Mouse (Mus musculus) heart, embryonic 16.5 days (tissue): Measurements from ENCODE around the gene Prpsap1. TPM values are rescaled to one million over a fixed set of nuclear protein-coding genes. Genes with fewer than 3 reads are reported as not detected.
A peak's percentile ranks its signal among the peaks of the same experiment; 100 is the strongest.

Source experiments
- ATAC-seq: fragments of 200-750 bp; cut with Nextera tagmentation; replicated peaks from 2 replicates; pipeline ENCODE4 v1.8.0; 2017; ENCODE audit warnings: moderate number of reproducible peaks; ENCODE audit not compliant: insufficient read depth, low FRiP score; ENCODE audit errors: extremely low read depth
- H3K27ac ChIP-seq: fragments of 300-500 bp; sonication (generic); 2 replicates; pipeline ENCODE4 v1.5.1; 2014; ENCODE audit warnings: mild to moderate bottlenecking, low read length, control low read depth, moderate library complexity
- H3K27me3 ChIP-seq: fragments of 300-500 bp; sonication (generic); 2 replicates; pipeline ENCODE4 v1.6.1; 2014; ENCODE audit warnings: low read length, mixed read lengths; ENCODE audit not compliant: control insufficient read depth, insufficient read depth
- H3K36me3 ChIP-seq: fragments of 300-500 bp; sonication (generic); 2 replicates; pipeline ENCODE4 v1.6.1; 2014; ENCODE audit not compliant: control insufficient read depth, insufficient read depth
- H3K4me1 ChIP-seq: fragments of 300-500 bp; sonication (generic); 2 replicates; pipeline ENCODE4 v1.6.1; 2014; ENCODE audit warnings: low read length, mixed read lengths; ENCODE audit not compliant: control insufficient read depth, insufficient read depth
- H3K4me2 ChIP-seq: fragments of 300-500 bp; sonication (generic); 2 replicates; pipeline ENCODE4 v1.6.1; 2014; ENCODE audit warnings: low read depth, mild to moderate bottlenecking, control low read depth, low read length
- H3K4me3 ChIP-seq: fragments of 300-500 bp; sonication (generic); 2 replicates; pipeline ENCODE4 v1.5.1; 2014; ENCODE audit warnings: mild to moderate bottlenecking, control low read depth, low read length
- H3K9ac ChIP-seq: fragments of 300-500 bp; sonication (generic); 2 replicates; pipeline ENCODE4 v1.6.1; 2014; ENCODE audit warnings: low read length, control low read depth
- H3K9me3 ChIP-seq: fragments of 300-500 bp; sonication (generic); replicated peaks from 2 replicates; pipeline ENCODE4 v1.6.1; 2016; ENCODE audit warnings: low read length; ENCODE audit not compliant: control insufficient read depth
- WGBS: fragments of 180-500 bp; shearing (Covaris S2); extraction: QIAGEN DNeasy Blood & Tissue Kit; methylation state at CpG from one replicate; pipeline ENCODE4 v1.1.7; 2014; 5-methylcytosine and 5-hydroxymethylcytosine counted together
- polyA plus RNA-seq: library from polyadenylated mRNA; unstranded; fragments of >200 nt; fragmentation: Nextera tagmentation; extraction: Ambion mirVana; gene quantifications from 2 replicates; pipeline ENCODE4 v1.2.1, GENCODE M21; 2015

The Prpsap1 gene
- polyA plus RNA-seq, 1 experiment from 2014 or later = 99.1 TPM

GRCm38 (mm10) chr11:116447822-116448221, 46.2 kb downstream of the Prpsap1 start:
- peaks cover 11% of the 10 kb centered on the region; the same call in 1 of the 2 replicates for H3K9me3 ChIP-seq
- no peak overlapping the region for H3K4me3 ChIP-seq
- no peak overlapping the region for H3K9ac ChIP-seq
- H3K4me1 ChIP-seq = peaks cover 3% of the 10 kb centered on the region; the same call in 1 of the 2 replicates
- no peak overlapping the region for H3K4me2 ChIP-seq
- no peaks in the 10 kb centered on the region for H3K36me3 ChIP-seq
- 69% methylated on average over 5 of the region's 5 CpGs for WGBS
- H3K27ac ChIP-seq = no peak overlapping the region
- H3K27me3 ChIP-seq = peaks cover 13% of the 10 kb centered on the region
- no peak for ATAC-seq

- Histone ChIP-seq H3K4me1 (peaks cover 3% of the 10 kb centered on the region; the same call in 1 of the 2 replicates), H3K9ac (no peak overlapping the region), H3K27ac (no peak overlapping the region), H3K9me3 (peaks cover 11% of the 10 kb centered on the region; the same call in 1 of the 2 replicates), H3K4me3 (no peak overlapping the region), H3K4me2 (no peak overlapping the region), H3K27me3 (peaks cover 13% of the 10 kb centered on the region), H3K36me3 (no peaks in the 10 kb centered on the region)
- 9% methylated on average over 19 of the region's 19 CpGs for WGBS
- ATAC-seq = 0 out of 2 replicates have a peak, but pooled peaks have one; percentile 9
Measured at GRCm38 (mm10) chr11:116446308-116446887, 47.6 kb downstream of the Prpsap1 start.

GRCm38 (mm10) chr11:116445596-116446307, 48.2 kb downstream of the Prpsap1 start:
- Histone ChIP-seq H3K27me3 (peaks cover 13% of the 10 kb centered on the region), H3K9ac (no peak overlapping the region), H3K4me1 (peaks cover 5% of the 10 kb centered on the region), H3K9me3 (peaks cover 11% of the 10 kb centered on the region; the same call in 1 of the 2 replicates), H3K27ac (no peak overlapping the region), H3K36me3 (no peaks in the 10 kb centered on the region), H3K4me2 (peak overlapping the region; percentile 16; the same call in 1 of the 2 replicates), H3K4me3 (no peak overlapping the region)
- peak; percentile 66; the same call in 1 of the 2 replicates for ATAC-seq
- 27% methylated on average over 16 of the region's 16 CpGs for WGBS

GRCm38 (mm10) chr11:116443935-116444334, 50.1 kb downstream of the Prpsap1 start:
- Histone ChIP-seq H3K4me2 (no peak overlapping the region), H3K36me3 (peaks cover 8% of the 10 kb centered on the region), H3K27me3 (peaks cover 13% of the 10 kb centered on the region), H3K9me3 (no peaks in the 10 kb centered on the region), H3K9ac (no peak overlapping the region), H3K27ac (no peak overlapping the region), H3K4me3 (no peak overlapping the region), H3K4me1 (peaks cover 11% of the 10 kb centered on the region)
- WGBS = 86% methylated on average over 6 of the region's 6 CpGs
- no peak for ATAC-seq

GRCm38 (mm10) chr11:116443311-116443710, 50.7 kb downstream of the Prpsap1 start:
- Histone ChIP-seq H3K9ac (no peak overlapping the region), H3K4me3 (no peak overlapping the region), H3K4me1 (peaks cover 11% of the 10 kb centered on the region), H3K36me3 (peaks cover 9% of the 10 kb centered on the region), H3K9me3 (no peaks in the 10 kb centered on the region), H3K4me2 (no peak overlapping the region), H3K27me3 (peaks cover 13% of the 10 kb centered on the region), H3K27ac (no peak overlapping the region)
- ATAC-seq = no peak
- 89% methylated on average over 6 of the region's 6 CpGs for WGBS

GRCm38 (mm10) chr11:116442867-116443177, 51.2 kb downstream of the Prpsap1 start:
- 51% methylated on average over 6 of the region's 6 CpGs for WGBS
- Histone ChIP-seq H3K4me2 (no peak overlapping the region), H3K27ac (no peak overlapping the region), H3K9ac (no peak overlapping the region), H3K4me3 (no peak overlapping the region), H3K36me3 (peaks cover 9% of the 10 kb centered on the region), H3K9me3 (no peaks in the 10 kb centered on the region), H3K27me3 (peaks cover 13% of the 10 kb centered on the region), H3K4me1 (peaks cover 11% of the 10 kb centered on the region)
- no peak for ATAC-seq

- Histone ChIP-seq H3K4me2 (no peak overlapping the region), H3K36me3 (peaks cover 14% of the 10 kb centered on the region), H3K4me3 (no peak overlapping the region), H3K27ac (no peak overlapping the region), H3K9ac (no peak overlapping the region), H3K27me3 (peaks cover 12% of the 10 kb centered on the region), H3K9me3 (no peaks in the 10 kb centered on the region), H3K4me1 (peaks cover 16% of the 10 kb centered on the region)
- 74% methylated on average over 15 of the region's 15 CpGs for WGBS
- no peak for ATAC-seq
Measured at GRCm38 (mm10) chr11:116442129-116442866, 51.7 kb downstream of the Prpsap1 start.

- ATAC-seq = peak; percentile 24; the same call in 1 of the 2 replicates
- WGBS = 54% methylated on average over 7 of the region's 7 CpGs
- Histone ChIP-seq H3K36me3 (peaks cover 16% of the 10 kb centered on the region), H3K27ac (peak overlapping the region; percentile 77), H3K4me3 (no peak overlapping the region), H3K9ac (0 out of 2 replicates have a peak overlapping the region, but pooled peaks have one; percentile 11), H3K4me2 (no peak overlapping the region), H3K9me3 (no peaks in the 10 kb centered on the region), H3K4me1 (peaks cover 30% of the 10 kb centered on the region), H3K27me3 (no peaks in the 10 kb centered on the region)
Measured at GRCm38 (mm10) chr11:116440408-116441068, 53.5 kb downstream of the Prpsap1 start.
